Mouse (Mus musculus) T-helper 2 cell (primary cell): ENCODE data around the gene Slc19a2.

ENCODE experiments used
- in situ Hi-C: fragments of 300-600 bp; cut with MboI, MseI; formaldehyde crosslinking; loops from one replicate; pipeline ENCODE4 v1.15.1; 2025; ENCODE audit warnings: high pct_unique_total_duplicates

Gene Slc19a2

GRCm38 (mm10) chr1:164252551-164252950 is 3.7 kb downstream of the Slc19a2 start:
- in situ Hi-C loops: loop anchor here (25.0 kb wide), 2 partner anchors 840 to 1585 kb away; partner anchors contain the start of gene Gorab

- in situ Hi-C loops: loop anchor here (25.0 kb wide), 2 partner anchors 843 to 1582 kb away; partner anchors contain the start of gene Gorab
Measured at GRCm38 (mm10) chr1:164254836-164255235, 6.0 kb downstream of the Slc19a2 start.

GRCm38 (mm10) chr1:164260171-164261028 is 11.6 kb downstream of the Slc19a2 start:
- in situ Hi-C loops: loop anchor here (25.0 kb wide), 2 partner anchors 848 to 1577 kb away; partner anchors contain the start of gene Gorab

- in situ Hi-C loops: loop anchor here (25.0 kb wide), 2 partner anchors 849 to 1576 kb away; partner anchors contain the start of gene Gorab
Measured at GRCm38 (mm10) chr1:164261553-164261952, 12.7 kb downstream of the Slc19a2 start.

GRCm38 (mm10) chr1:164270941-164271340 is 22.1 kb downstream of the Slc19a2 start:
- in situ Hi-C loops: loop anchor here (25.0 kb wide), 2 partner anchors 859 to 1566 kb away; partner anchors contain the start of gene Gorab

- in situ Hi-C loops: loop anchor here (25.0 kb wide), 2 partner anchors 861 to 1564 kb away; partner anchors contain the start of gene Gorab
Measured at GRCm38 (mm10) chr1:164273659-164274058, 24.8 kb downstream of the Slc19a2 start.

- in situ Hi-C loops: no loop called here
Measured at GRCm38 (mm10) chr1:164275455-164275954, 26.7 kb downstream of the Slc19a2 start, which contains the start of gene Ccdc181. TSS of gene Ccdc181 (plus strand) at chr1:164275585.

GRCm38 (mm10) chr1:164276552-164276951 is 27.7 kb downstream of the Slc19a2 start:
- in situ Hi-C loops: no loop called here

GRCm38 (mm10) chr1:164279332-164279731 is 30.5 kb downstream of the Slc19a2 start:
- in situ Hi-C loops: no loop called here

GRCm38 (mm10) chr1:164284007-164284406 is 35.2 kb downstream of the Slc19a2 start:
- in situ Hi-C loops: no loop called here

GRCm38 (mm10) chr1:164287406-164287805 is 38.6 kb downstream of the Slc19a2 start:
- in situ Hi-C loops: no loop called here

GRCm38 (mm10) chr1:164292040-164292439 is 43.2 kb downstream of the Slc19a2 start:
- in situ Hi-C loops: no loop called here

GRCm38 (mm10) chr1:164294071-164294470 is 45.2 kb downstream of the Slc19a2 start:
- in situ Hi-C loops: no loop called here

- in situ Hi-C loops: no loop called here
Measured at GRCm38 (mm10) chr1:164296473-164296872, 47.6 kb downstream of the Slc19a2 start.

GRCm38 (mm10) chr1:164301949-164302348 is 53.1 kb downstream of the Slc19a2 start:
- in situ Hi-C loops: no loop called here

- in situ Hi-C loops: no loop called here
Measured at GRCm38 (mm10) chr1:164303821-164304220, 55.0 kb downstream of the Slc19a2 start, which contains the start of gene Nme7. TSS of gene Nme7 (plus strand) at chr1:164304121.

GRCm38 (mm10) chr1:164307124-164307751 is 58.4 kb downstream of the Slc19a2 start, which contains the start of gene Blzf1:
TSS of gene Blzf1 (minus strand) at chr1:164307489.
- in situ Hi-C loops: no loop called here

GRCm38 (mm10) chr1:164307922-164308321 is 59.1 kb downstream of the Slc19a2 start:
- in situ Hi-C loops: no loop called here

- in situ Hi-C loops: no loop called here
Measured at GRCm38 (mm10) chr1:164314085-164314484, 65.2 kb downstream of the Slc19a2 start.
